In the genomic region with DNA sequence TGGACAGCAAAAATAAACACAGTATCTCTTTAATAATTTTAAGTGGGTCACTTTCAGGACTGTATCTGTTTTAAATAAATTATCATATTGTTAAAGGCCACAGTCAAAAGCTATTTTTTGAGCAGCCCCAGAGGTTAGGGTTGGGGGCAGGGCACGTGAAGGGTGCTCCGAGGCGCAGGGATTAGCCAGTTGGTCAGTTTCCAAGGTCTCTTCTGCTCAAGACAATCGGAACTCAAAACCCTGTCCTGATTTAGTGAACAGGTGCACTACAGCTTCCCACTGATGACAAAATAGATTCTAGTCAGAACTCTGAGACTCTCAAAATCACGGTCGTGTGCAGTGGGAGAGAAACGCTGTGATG, we compare ENCODE assay signal across 26 mouse cellular contexts.
DNase-seq lines count a peak whose midpoint lies in the region; ATAC-seq and TF ChIP-seq lines count a peak whose summit lies in the region.
"Had no signal": no experiment of that assay in that cellular context is flagged by ENCODE, and none has a peak within 500 bp of the region (broad histone marks: within the 10 kb centered on the region; RNA-seq: fewer than 3 reads in every experiment).

No protein-coding gene starts in this region.

- TF ChIP-seq CTCF in layer of hippocampus, adult 2 months (conservative IDR thresholded peaks at IDR 0.05), result no peak
- TF ChIP-seq CTCF in gastrocnemius, adult 2 months (IDR thresholded peaks at IDR 0.05), result no peak

- peaks cover 35% of the 10 kb centered on the region for H3K27me3 ChIP-seq in forebrain, embryonic 13.5 days
- H3K27me3 ChIP-seq in midbrain, embryonic 13.5 days, result peaks cover 22% of the 10 kb centered on the region
- H3K27me3 ChIP-seq: stomach, embryonic 15.5 days had no signal

- H3K4me3 ChIP-seq in layer of hippocampus, adult 2 months, result peak overlapping the region; percentile 2; the same call in 1 of the 2 replicates
- H3K4me3 ChIP-seq in forebrain, embryonic 13.5 days, result no peak overlapping the region
- no peak overlapping the region for H3K4me3 ChIP-seq in midbrain, embryonic 13.5 days (replicated peaks)
- no peak overlapping the region for H3K4me3 ChIP-seq in gastrocnemius, adult 2 months
- H3K4me3 ChIP-seq: embryonic facial prominence, embryonic 13.5 days; megakaryocyte, embryonic 14.5 days; myocyte; neural tube, embryonic 13.5 days; stomach, embryonic 15.5 days had no signal

- H3K27ac ChIP-seq in layer of hippocampus, adult 2 months, result no peak overlapping the region
- H3K27ac ChIP-seq in forebrain, embryonic 13.5 days, result no peak overlapping the region
- H3K27ac ChIP-seq in midbrain, embryonic 13.5 days, result 0 out of 2 replicates have a peak overlapping the region, but pooled peaks have one; percentile 16
- no peak overlapping the region for H3K27ac ChIP-seq in gastrocnemius, adult 2 months
- H3K27ac ChIP-seq: embryonic facial prominence, embryonic 13.5 days; liver, embryonic 14.5 days; neural tube, embryonic 13.5 days; stomach, embryonic 15.5 days had no signal

- peaks cover 42% of the 10 kb centered on the region for H3K4me1 ChIP-seq in forebrain, embryonic 13.5 days
- H3K4me1 ChIP-seq in midbrain, embryonic 13.5 days (replicated peaks), result peaks cover 42% of the 10 kb centered on the region
- H3K4me1 ChIP-seq: megakaryocyte, embryonic 14.5 days; stomach, embryonic 15.5 days had no signal

- peak overlapping the region; percentile 53 for H3K4me2 ChIP-seq in forebrain, embryonic 13.5 days
- peak overlapping the region; percentile 36; the same call in 1 of the 2 replicates for H3K4me2 ChIP-seq in midbrain, embryonic 13.5 days (replicated peaks)
- H3K4me2 ChIP-seq: heart, embryonic 11.5 days; lung, embryonic 14.5 days; stomach, embryonic 15.5 days had no signal

- 0 out of 2 replicates have a peak, but pooled peaks have one; percentile 28 for ATAC-seq in forebrain, embryonic 13.5 days
- ATAC-seq in midbrain, embryonic 13.5 days, result no peak
- ATAC-seq: CD4-positive, CD25-positive, alpha-beta regulatory T cell, adult 4 months had no signal

- no peaks in the 10 kb centered on the region for H3K9me3 ChIP-seq in forebrain, embryonic 13.5 days (replicated peaks)
- H3K9me3 ChIP-seq in midbrain, embryonic 13.5 days, result no peaks in the 10 kb centered on the region
- H3K9me3 ChIP-seq: embryonic facial prominence, embryonic 13.5 days; megakaryocyte, embryonic 14.5 days; neural tube, embryonic 13.5 days; stomach, embryonic 15.5 days had no signal

- DNase-seq in embryo, embryonic 11 days, result peak; percentile 11
- no peak for DNase-seq in embryo, embryonic 9.5 days (ENCODE audit: extremely low spot score)
- DNase-seq in layer of hippocampus, adult 2 months (ENCODE audit: low spot score in 2 of 2), result no peak
- no peak for DNase-seq in layer of hippocampus, adult 18-20 months (ENCODE audit: low spot score in 2 of 2)
- no peak for DNase-seq in gastrocnemius, adult 2 months
- no peak for DNase-seq in cerebellum, adult 11 months
- DNase-seq: adrenal gland, postnatal 25 days; gastrocnemius, postnatal 14 days; heart, adult 11 months; kidney, adult 2 months; kidney, postnatal 10 days; lung, embryonic 14.5 days; right cerebral cortex, adult 18-20 months; right cerebral cortex, postnatal 4 days; thymus, adult 2 months; thymus, postnatal 4 days had no signal

- no peaks in the 10 kb centered on the region for H3K36me3 ChIP-seq in forebrain, embryonic 13.5 days (ENCODE audit: poor library complexity, severe bottlenecking)
- no peaks in the 10 kb centered on the region for H3K36me3 ChIP-seq in midbrain, embryonic 13.5 days
- H3K36me3 ChIP-seq: embryonic facial prominence, embryonic 13.5 days; neural tube, embryonic 13.5 days; stomach, embryonic 15.5 days had no signal

- WGBS in forebrain, embryonic 13.5 days, result 11% methylated on average over 7 of the region's 7 CpGs
- 18% methylated on average over 7 of the region's 7 CpGs for WGBS in midbrain, embryonic 13.5 days

- intact Hi-C loops in gastrocnemius, adult 2 months (cut with DNase I), result no loop called here

- no peak overlapping the region for H3K9ac ChIP-seq in forebrain, embryonic 13.5 days
- H3K9ac ChIP-seq in midbrain, embryonic 13.5 days (replicated peaks), result no peak overlapping the region
- H3K9ac ChIP-seq: liver, embryonic 14.5 days; lung, embryonic 14.5 days; neural tube, embryonic 13.5 days; stomach, embryonic 15.5 days had no signal
